Mouse (Mus musculus) splenic B cell, adult 2 months (primary cell): Measurements from ENCODE around the gene Kremen1.
A peak's percentile ranks its signal among the peaks of the same experiment; 100 is the strongest.

Experiments
- DNase-seq: peaks from one replicate; pipeline ENCODE4 v3.0.0-alpha.2; 2011; ENCODE audit warnings: low read depth, low spot score
- H3K27me3 ChIP-seq: 2 replicates; pipeline ENCODE4 v1.6.1; 2012; ENCODE audit warnings: mild to moderate bottlenecking, low read length, moderate library complexity, mixed read lengths; ENCODE audit not compliant: control insufficient read depth, poor library complexity, insufficient read depth, severe bottlenecking
- H3K36me3 ChIP-seq: 2 replicates; pipeline ENCODE4 v1.6.1; 2012; ENCODE audit warnings: mild to moderate bottlenecking, low read length, moderate library complexity, mixed read lengths; ENCODE audit not compliant: control insufficient read depth, poor library complexity, insufficient read depth, severe bottlenecking

Gene Kremen1

DNA sequence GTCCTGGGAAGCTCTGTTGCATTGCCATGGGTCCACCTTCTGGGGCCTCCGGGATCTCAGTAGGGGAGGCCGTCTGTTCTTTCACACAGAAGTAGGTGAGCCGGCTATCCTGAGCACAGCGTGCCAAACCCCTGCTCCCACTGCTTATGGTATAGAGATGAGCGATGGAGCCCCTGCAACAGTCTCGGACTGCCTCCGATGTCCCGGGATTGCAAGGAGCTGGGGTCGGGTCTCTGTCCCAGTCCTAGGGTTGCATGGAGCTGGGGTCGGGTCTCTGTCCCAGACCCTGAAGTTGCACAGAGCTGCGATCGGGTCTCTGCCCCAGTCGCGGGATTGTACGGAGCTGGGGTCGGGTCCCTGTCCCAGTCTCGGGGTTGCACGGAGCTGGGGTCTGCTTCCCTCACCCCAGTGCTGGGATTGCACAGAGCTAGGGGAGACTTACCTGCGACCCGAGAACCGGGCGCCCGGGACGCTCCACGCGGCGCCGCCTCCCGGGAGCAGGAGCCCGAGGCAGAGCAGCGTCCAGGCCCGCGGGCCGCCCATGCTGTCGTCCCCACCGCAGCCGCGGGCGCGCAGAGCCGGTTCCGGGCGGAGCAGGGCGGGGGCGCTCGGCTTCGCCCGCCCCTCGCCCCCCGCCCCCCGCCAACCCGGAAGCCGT, 109.5 kb downstream of the Kremen1 start, which contains the start of gene Emid1:
TSS of gene Emid1 (minus strand) at position 578 of the 658 bp plus-strand sequence.
- Histone ChIP-seq H3K36me3 (no peaks in the 10 kb centered on the region), H3K27me3 (no peaks in the 10 kb centered on the region)
- peak; percentile 34 for DNase-seq

GRCm38 (mm10) chr11:5151247-5151630, 110.1 kb downstream of the Kremen1 start:
- DNase-seq, result no peak
- H3K36me3 ChIP-seq, result no peaks in the 10 kb centered on the region
- no peaks in the 10 kb centered on the region for H3K27me3 ChIP-seq

GRCm38 (mm10) chr11:5150416-5151246, 110.7 kb downstream of the Kremen1 start:
- DNase-seq, result peak; percentile 77
- no peaks in the 10 kb centered on the region for H3K27me3 ChIP-seq
- no peaks in the 10 kb centered on the region for H3K36me3 ChIP-seq

GRCm38 (mm10) chr11:5149955-5150354, 111.4 kb downstream of the Kremen1 start:
- DNase-seq, result no peak
- no peaks in the 10 kb centered on the region for H3K36me3 ChIP-seq
- H3K27me3 ChIP-seq, result no peaks in the 10 kb centered on the region

DNA sequence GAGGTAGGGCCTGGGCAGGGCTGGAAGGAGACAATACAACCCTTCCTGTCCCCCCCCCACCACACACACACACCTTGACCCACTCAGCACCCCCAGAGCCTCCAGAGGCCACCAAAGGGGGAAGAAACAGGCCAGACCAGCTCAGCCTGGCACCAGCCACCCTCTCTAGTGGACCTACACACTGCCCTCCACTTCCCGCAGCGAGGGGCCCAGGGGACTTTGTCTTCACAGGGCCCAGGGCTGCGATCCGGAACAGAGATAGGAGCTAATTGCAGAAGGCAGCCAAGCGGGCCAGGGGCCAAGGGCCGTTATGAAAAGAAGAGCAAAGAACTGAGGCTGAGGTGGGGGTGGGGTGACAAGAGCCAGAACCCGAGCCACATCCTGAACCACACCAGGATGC, 112.1 kb downstream of the Kremen1 start:
- peak; percentile 44 for DNase-seq
- Histone ChIP-seq H3K36me3 (no peaks in the 10 kb centered on the region), H3K27me3 (no peaks in the 10 kb centered on the region)

DNA sequence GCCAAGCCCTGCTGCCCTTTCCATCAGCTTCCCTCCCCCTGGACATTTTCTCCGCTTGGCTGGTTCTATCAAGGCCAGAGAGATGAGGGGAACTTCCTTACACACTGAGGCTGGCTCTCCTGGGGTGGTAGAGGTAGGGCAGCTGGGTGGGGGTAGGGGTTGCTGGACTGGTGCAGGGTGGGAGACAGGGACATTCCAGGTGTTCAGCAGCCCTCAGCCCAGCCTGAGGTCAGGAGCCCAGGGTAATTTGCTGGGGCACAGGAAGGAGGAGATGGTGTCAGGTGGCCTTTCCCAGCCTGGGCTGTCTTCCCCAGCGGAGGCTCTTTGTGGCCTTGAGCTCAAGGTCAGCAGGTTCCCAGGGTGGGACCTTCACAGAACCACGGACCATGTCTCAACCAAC, 115.8 kb downstream of the Kremen1 start:
- H3K36me3 ChIP-seq, result no peaks in the 10 kb centered on the region
- no peak for DNase-seq
- H3K27me3 ChIP-seq, result no peaks in the 10 kb centered on the region

GRCm38 (mm10) chr11:5141965-5142364, 119.4 kb downstream of the Kremen1 start:
- no peaks in the 10 kb centered on the region for H3K27me3 ChIP-seq
- DNase-seq, result no peak
- H3K36me3 ChIP-seq, result no peaks in the 10 kb centered on the region; the same call in 1 of the 2 replicates
